8 mouse cellular contexts compared by ENCODE assay signal in genomic region chr12:31973473-31974172, GRCm38 (mm10). TPM values are rescaled to one million over a fixed set of nuclear protein-coding genes. Genes with fewer than 3 reads are reported as not detected.
DNase-seq lines count a peak whose midpoint lies in the region; ATAC-seq and TF ChIP-seq lines count a peak whose summit lies in the region.

No protein-coding gene starts in this region.

- no peak overlapping the region for H3K9ac ChIP-seq in midbrain, embryonic 12.5 days (replicated peaks)
- H3K9ac ChIP-seq in stomach, postnatal 0 days (ENCODE audit: low read length), result no peak overlapping the region

- TF ChIP-seq CTCF in layer of hippocampus, adult 2 months (conservative IDR thresholded peaks at IDR 0.05), result no peak
- no peak for TF ChIP-seq CTCF in stomach, postnatal 0 days (IDR thresholded peaks at IDR 0.05; ENCODE audit: low read depth)

- H3K4me2 ChIP-seq in midbrain, embryonic 12.5 days (replicated peaks), result no peak overlapping the region
- H3K4me2 ChIP-seq in stomach, postnatal 0 days (replicated peaks; ENCODE audit: low read depth), result no peak overlapping the region

- H3K27me3 ChIP-seq in midbrain, embryonic 12.5 days, result no peaks in the 10 kb centered on the region
- H3K27me3 ChIP-seq in stomach, postnatal 0 days (ENCODE audit: control insufficient read depth, insufficient read depth, low read length), result no peaks in the 10 kb centered on the region

- H3K4me3 ChIP-seq in layer of hippocampus, adult 2 months, result no peak overlapping the region
- no peak overlapping the region for H3K4me3 ChIP-seq in midbrain, embryonic 12.5 days
- no peak overlapping the region for H3K4me3 ChIP-seq in stomach, postnatal 0 days (ENCODE audit: low read depth, low read length)

- WGBS in midbrain, embryonic 12.5 days, result 77% methylated on average over 13 of the region's 13 CpGs
- 60% methylated on average over 13 of the region's 13 CpGs for WGBS in stomach, postnatal 0 days

- TF ChIP-seq EP300 in stomach, postnatal 0 days (optimal IDR thresholded peaks at IDR 0.05), result no peak

- peak overlapping the region; percentile 48; the same call in 1 of the 2 replicates for H3K27ac ChIP-seq in layer of hippocampus, adult 2 months
- no peak overlapping the region for H3K27ac ChIP-seq in midbrain, embryonic 12.5 days (replicated peaks)
- H3K27ac ChIP-seq in stomach, postnatal 0 days (replicated peaks), result no peak overlapping the region

- no peaks in the 10 kb centered on the region for H3K9me3 ChIP-seq in midbrain, embryonic 12.5 days
- H3K9me3 ChIP-seq in stomach, postnatal 0 days (ENCODE audit: control insufficient read depth, low read length), result no peaks in the 10 kb centered on the region

- peaks cover 8% of the 10 kb centered on the region; the same call in 1 of the 2 replicates for H3K4me1 ChIP-seq in midbrain, embryonic 12.5 days
- no peaks in the 10 kb centered on the region for H3K4me1 ChIP-seq in stomach, postnatal 0 days (replicated peaks; ENCODE audit: control insufficient read depth, insufficient read depth)

- H3K36me3 ChIP-seq in midbrain, embryonic 12.5 days, result peaks cover 7% of the 10 kb centered on the region; the same call in 1 of the 2 replicates
- H3K36me3 ChIP-seq in stomach, postnatal 0 days (ENCODE audit: control insufficient read depth, insufficient read depth, low read length), result no peaks in the 10 kb centered on the region; the same call in 1 of the 2 replicates

- no peak for ATAC-seq in CD4-positive, CD25-positive, alpha-beta regulatory T cell, adult 4 months
- ATAC-seq in midbrain, embryonic 12.5 days (ENCODE audit: low FRiP score, low read depth), result peak; percentile 68
- peak; percentile 90 for ATAC-seq in stomach, postnatal 0 days (ENCODE audit: low FRiP score, low TSS enrichment)

- peak; percentile 29 for DNase-seq in CD4-positive, CD25-positive, alpha-beta regulatory T cell, adult 2 months (ENCODE audit: low read depth, low spot score)
- DNase-seq in adrenal gland, postnatal 25 days, result peak; percentile 91
- DNase-seq in fat pad, adult 2 months (ENCODE audit: extremely low read depth, low read depth, low spot score), result peak; percentile 84
- peak; percentile 75 to 85 for DNase-seq in heart, postnatal 14 days
- DNase-seq in layer of hippocampus, adult 2 months (ENCODE audit: low spot score in 2 of 2), result peak; percentile 51 to 67
- DNase-seq in stomach, postnatal 0 days (ENCODE audit: low spot score), result peak; percentile 65

- intact Hi-C loops in heart, postnatal 14 days (cut with DNase I), result loop anchor here (5.0 kb wide), 1 partner anchor 84 kb away; no protein-coding TSS in a partner anchor

RNA-seq across cellular contexts. Expression of gene Hbp1, which starts 23.3 kb away (rescaled TPM):
- 100 to 1,000 TPM; 166 to 170 TPM for polyA plus RNA-seq in CD4-positive, CD25-positive, alpha-beta regulatory T cell, adult 4 months (2017; shearing (Covaris generic))
- 121 and 130 TPM in 2 replicates for total RNA-seq in adrenal gland, postnatal 25 days (2021)
- total RNA-seq in heart, postnatal 14 days (2021), result 10 to 100 TPM; 83.7 to 87.2 TPM
- total RNA-seq in layer of hippocampus, adult 2 months (2021), result 10 to 100 TPM; 26.4 to 28.8 TPM
- polyA plus RNA-seq in midbrain, embryonic 12.5 days (2016; fragmentation: Nextera tagmentation; extraction: Ambion mirVana), result 88.7 and 98.5 TPM in 2 replicates
- polyA plus RNA-seq in stomach, postnatal 0 days (2015; fragmentation: Nextera tagmentation; extraction: Ambion mirVana), result 75.2 and 81.5 TPM in 2 replicates

Comparison
In these comparisons a context has a peak if more than half of its experiments do, and no peak if none do; other contexts are left out.
1. DNase-seq: peak in every context shown above with its lines; median percentile 91 in adrenal gland, postnatal 25 days; 84 in fat pad, adult 2 months; 80 in heart, postnatal 14 days; 65 in stomach, postnatal 0 days; 59 in layer of hippocampus, adult 2 months; 29 in CD4-positive, CD25-positive, alpha-beta regulatory T cell, adult 2 months.